Mouse (Mus musculus) heart, postnatal 0 days (tissue): Measurements from ENCODE around the gene B3gnt2. TPM values are rescaled to one million over a fixed set of nuclear protein-coding genes. Genes with fewer than 3 reads are reported as not detected.

Source experiments
- ATAC-seq: fragments of 200-750 bp; cut with Nextera tagmentation; 2 replicates; pipeline ENCODE4 v1.8.0; 2017; ENCODE audit warnings: low read depth, moderate number of reproducible peaks, moderate library complexity; ENCODE audit not compliant: insufficient read depth
- DNase-seq: peaks from one replicate; pipeline ENCODE4 v3.0.0-alpha.2; 2016; ENCODE audit warnings: low spot score
- H3K27ac ChIP-seq: fragments of 300-500 bp; sonication (generic); 2 replicates; pipeline ENCODE4 v1.5.1; 2014; ENCODE audit warnings: low read depth, mild to moderate bottlenecking
- H3K27me3 ChIP-seq: fragments of 300-500 bp; sonication (generic); 2 replicates; pipeline ENCODE4 v1.6.1; 2014; ENCODE audit warnings: low read length, mixed read lengths; ENCODE audit not compliant: control insufficient read depth, insufficient read depth
- H3K36me3 ChIP-seq: fragments of 300-500 bp; sonication (generic); replicated peaks from 2 replicates; pipeline ENCODE4 v1.6.1; 2014; ENCODE audit warnings: low read length, mixed read lengths; ENCODE audit not compliant: control insufficient read depth, insufficient read depth
- H3K4me1 ChIP-seq: fragments of 300-500 bp; sonication (generic); 2 replicates; pipeline ENCODE4 v1.6.1; 2014; ENCODE audit warnings: antibody characterized with exemption; ENCODE audit not compliant: control insufficient read depth, insufficient read depth
- H3K4me2 ChIP-seq: fragments of 300-500 bp; sonication (generic); 2 replicates; pipeline ENCODE4 v1.6.1; 2014; ENCODE audit warnings: low read depth, mild to moderate bottlenecking, low read length, moderate library complexity
- H3K4me3 ChIP-seq: fragments of 300-500 bp; sonication (generic); 2 replicates; pipeline ENCODE4 v1.5.1; 2014; ENCODE audit warnings: low read depth, low read length
- H3K9ac ChIP-seq: fragments of 300-500 bp; sonication (generic); replicated peaks from 2 replicates; pipeline ENCODE4 v1.6.1; 2014; ENCODE audit warnings: low read depth, low read length, mixed read lengths
- H3K9me3 ChIP-seq: fragments of 300-500 bp; sonication (generic); replicated peaks from 2 replicates; pipeline ENCODE4 v1.6.1; 2016; ENCODE audit warnings: low read length; ENCODE audit not compliant: control insufficient read depth
- CTCF ChIP-seq: IDR thresholded peaks from 2 replicates; pipeline ENCODE4 v1.5.1; 2016; ENCODE audit warnings: antibody characterized with exemption, control low read depth, low read depth
- EP300 ChIP-seq: IDR thresholded peaks from 2 replicates; pipeline ENCODE4 v1.6.1; 2016; ENCODE audit warnings: antibody characterized with exemption, low read depth
- WGBS: fragments of 180-500 bp; shearing (Covaris S2); extraction: QIAGEN DNeasy Blood & Tissue Kit; methylation state at CpG from one replicate; pipeline ENCODE4 v1.1.7; 2014; 5-methylcytosine and 5-hydroxymethylcytosine counted together
- polyA plus RNA-seq: library from polyadenylated mRNA; unstranded; fragments of >200 nt; fragmentation: Nextera tagmentation; extraction: Ambion mirVana; gene quantifications from 2 replicates; pipeline ENCODE4 v1.2.1, GENCODE M21; 2015
- total RNA-seq: library from RNA; depleted of rRNA; stranded (reverse); fragments of >200 nt; gene quantifications from 2 replicates; pipeline ENCODE4 v1.2.3, GENCODE M21; 2014; ENCODE audit warnings: low replicate concordance

The B3gnt2 gene
- total and polyA plus RNA-seq, 2 experiments from 2014 or later: 5.9 to 22.6 TPM

DNA sequence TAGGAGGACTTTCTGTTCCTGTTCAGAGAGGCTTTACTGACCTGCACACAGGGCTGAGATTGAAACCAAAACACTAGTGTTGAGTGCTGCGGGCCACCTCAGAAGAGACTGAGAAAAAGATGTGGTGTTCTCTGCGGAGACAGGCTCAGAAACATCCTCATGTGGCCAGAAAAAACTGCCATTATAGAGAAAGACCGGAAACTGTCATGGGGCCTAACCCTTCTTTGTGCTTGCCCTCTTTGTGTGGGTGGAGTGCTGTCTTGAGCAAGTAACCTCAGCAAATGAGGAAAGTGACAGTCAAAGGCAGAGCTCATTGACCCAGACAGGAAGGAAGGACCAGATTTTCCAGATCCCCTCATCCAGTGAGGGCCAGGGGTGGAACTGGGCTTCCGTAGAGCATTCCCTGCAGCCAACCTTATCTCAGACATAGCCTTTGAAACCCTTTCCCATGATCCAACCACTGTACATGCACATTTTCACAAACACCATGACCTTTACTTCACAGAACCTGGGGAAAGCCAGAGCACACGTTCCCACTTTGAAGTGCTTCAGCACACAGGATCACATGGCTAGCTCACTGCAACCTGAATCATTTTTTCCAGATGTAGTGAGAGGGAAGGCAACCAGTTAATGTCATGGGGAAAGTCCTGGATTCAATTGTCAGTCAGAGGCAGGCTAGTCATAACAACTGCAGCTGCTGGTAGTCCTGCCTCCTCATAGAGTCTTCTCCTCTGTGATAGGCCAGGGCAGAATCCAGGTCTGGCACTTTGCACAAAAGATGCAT, 46.6 kb downstream of the B3gnt2 start:
- ATAC-seq (no peak; the same call in 1 of the 2 replicates), DNase-seq (no peak)
- Histone ChIP-seq H3K4me2 (no peak overlapping the region), H3K36me3 (no peaks in the 10 kb centered on the region), H3K27me3 (no peaks in the 10 kb centered on the region), H3K9me3 (no peaks in the 10 kb centered on the region), H3K4me1 (peaks cover 12% of the 10 kb centered on the region), H3K4me3 (no peak overlapping the region), H3K27ac (peak overlapping the region; percentile 36; the same call in 1 of the 2 replicates), H3K9ac (no peak overlapping the region)
- no peak for TF ChIP-seq CTCF
- TF ChIP-seq EP300: no peak
- 53% methylated on average over 5 of the region's 5 CpGs for WGBS

DNA sequence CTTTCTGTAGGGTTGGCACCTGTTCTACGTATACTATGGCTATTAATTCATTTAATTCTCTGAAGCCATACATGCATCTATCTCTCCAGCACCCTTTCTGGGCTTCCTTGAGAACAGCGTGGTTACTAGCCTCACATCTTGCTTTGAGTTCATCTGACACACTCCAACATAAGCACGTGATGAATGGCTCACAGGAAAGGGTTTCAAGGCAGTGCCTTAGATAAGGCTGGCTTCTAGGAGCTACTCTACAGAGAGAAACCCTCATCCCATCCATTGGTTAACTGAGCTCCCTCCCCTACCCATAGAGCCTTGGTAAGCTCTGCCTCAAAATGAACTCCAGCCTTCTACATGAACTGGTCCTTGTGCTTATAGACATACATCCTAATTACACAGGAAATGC, 47.3 kb downstream of the B3gnt2 start:
- no peaks in the 10 kb centered on the region for H3K27me3 ChIP-seq
- H3K9ac ChIP-seq: no peak overlapping the region
- H3K27ac ChIP-seq: peak overlapping the region; percentile 36; the same call in 1 of the 2 replicates
- ATAC-seq (no peak), DNase-seq (no peak)
- TF ChIP-seq CTCF (no peak), EP300 (no peak)
- H3K36me3 ChIP-seq: no peaks in the 10 kb centered on the region
- peaks cover 12% of the 10 kb centered on the region for H3K4me1 ChIP-seq
- H3K4me2 ChIP-seq: no peak overlapping the region
- H3K4me3 ChIP-seq: no peak overlapping the region
- no peaks in the 10 kb centered on the region for H3K9me3 ChIP-seq
- WGBS: 53% methylated on average over 3 of the region's 3 CpGs

DNA sequence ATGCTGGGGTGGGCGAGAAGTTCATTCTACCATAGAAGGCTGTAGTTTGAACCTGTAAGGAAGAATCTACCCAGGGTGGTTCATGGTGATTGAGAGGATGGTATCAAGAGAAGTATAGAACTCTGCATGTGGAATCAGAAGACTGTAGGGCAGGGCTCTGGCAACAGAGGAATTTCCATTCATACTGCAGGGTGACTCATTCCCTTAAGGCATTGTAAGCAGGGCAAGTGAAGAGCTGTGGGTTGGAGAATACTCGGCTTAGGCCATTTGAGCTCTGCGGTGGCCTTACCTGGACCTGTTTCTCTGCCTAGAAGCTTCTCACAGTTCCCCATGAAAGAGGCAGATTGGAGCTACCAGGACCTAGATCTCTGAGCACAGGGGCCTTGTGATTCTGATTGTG, 49.3 kb downstream of the B3gnt2 start:
- H3K4me1 ChIP-seq: peaks cover 12% of the 10 kb centered on the region
- no peaks in the 10 kb centered on the region for H3K27me3 ChIP-seq
- WGBS: 77% methylated on average over 3 of the region's 3 CpGs
- H3K9me3 ChIP-seq: no peaks in the 10 kb centered on the region
- DNase-seq (no peak), ATAC-seq (no peak)
- H3K36me3 ChIP-seq: no peaks in the 10 kb centered on the region
- no peak overlapping the region for H3K4me2 ChIP-seq
- H3K27ac ChIP-seq: no peak overlapping the region
- TF ChIP-seq EP300 (no peak), CTCF (no peak)
- no peak overlapping the region for H3K9ac ChIP-seq
- H3K4me3 ChIP-seq: no peak overlapping the region

DNA sequence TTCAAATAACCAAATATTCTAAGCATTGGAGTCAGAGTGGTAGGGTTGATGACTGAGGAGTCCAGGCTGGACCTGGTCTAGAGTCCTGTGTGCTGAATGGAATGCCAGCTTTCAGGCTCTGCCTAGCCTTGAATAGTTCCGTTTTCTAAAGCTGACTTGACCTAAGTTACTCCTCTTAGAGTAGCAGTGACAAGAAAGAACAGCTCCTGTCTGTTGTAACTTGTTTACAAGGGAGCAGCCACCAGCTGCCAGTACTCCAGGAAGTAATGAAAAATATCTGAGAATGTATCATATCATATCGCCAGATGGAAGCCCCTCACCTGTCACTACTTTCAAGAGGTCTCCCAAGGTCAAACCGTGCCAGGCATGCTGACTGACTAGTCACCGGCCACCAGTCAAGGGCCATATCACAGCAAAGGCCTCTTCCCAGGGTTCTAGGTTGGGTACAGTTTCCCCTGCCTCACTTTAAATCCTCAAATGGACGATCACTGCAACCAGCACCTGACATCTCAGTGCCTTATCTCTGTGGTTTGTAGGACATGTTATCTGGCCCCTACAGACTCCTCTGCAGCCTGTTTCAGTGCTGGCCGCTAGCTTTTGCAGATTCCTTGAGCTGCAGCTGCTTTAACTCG, 51.2 kb downstream of the B3gnt2 start:
- TF ChIP-seq EP300 (no peak), CTCF (no peak)
- Histone ChIP-seq H3K9me3 (no peaks in the 10 kb centered on the region), H3K9ac (no peak overlapping the region), H3K36me3 (no peaks in the 10 kb centered on the region), H3K4me3 (no peak overlapping the region), H3K4me1 (peaks cover 12% of the 10 kb centered on the region), H3K27me3 (no peaks in the 10 kb centered on the region), H3K4me2 (no peak overlapping the region), H3K27ac (no peak overlapping the region)
- ATAC-seq: no peak
- WGBS: 45% methylated on average over 7 of the region's 7 CpGs
- no peak for DNase-seq

DNA sequence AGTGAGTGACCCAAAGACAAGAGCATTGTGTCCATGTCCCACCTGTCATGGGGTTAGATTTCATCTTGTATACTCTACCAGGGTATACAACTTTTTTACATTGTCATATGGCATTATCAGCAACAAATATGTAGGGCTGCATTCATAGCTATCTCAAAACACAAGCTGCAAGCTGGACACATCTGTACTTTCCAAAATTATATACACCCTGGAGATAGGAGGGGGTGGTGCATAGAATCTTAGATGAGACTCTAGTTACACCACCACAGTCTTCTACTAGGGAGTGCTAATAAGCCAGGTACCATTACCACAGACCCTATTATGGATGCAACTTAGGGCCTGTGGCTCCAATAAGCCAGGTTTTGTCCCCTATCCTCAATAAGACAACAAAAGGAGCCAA, 52.7 kb downstream of the B3gnt2 start:
- H3K36me3 ChIP-seq: no peaks in the 10 kb centered on the region
- H3K9ac ChIP-seq: no peak overlapping the region
- no peaks in the 10 kb centered on the region for H3K9me3 ChIP-seq
- no peak overlapping the region for H3K4me3 ChIP-seq
- H3K27ac ChIP-seq: no peak overlapping the region
- no peaks in the 10 kb centered on the region; the same call in 1 of the 2 replicates for H3K4me1 ChIP-seq
- TF ChIP-seq EP300: no peak
- TF ChIP-seq CTCF: no peak
- ATAC-seq (no peak), DNase-seq (no peak)
- H3K27me3 ChIP-seq: no peaks in the 10 kb centered on the region
- H3K4me2 ChIP-seq: no peak overlapping the region

DNA sequence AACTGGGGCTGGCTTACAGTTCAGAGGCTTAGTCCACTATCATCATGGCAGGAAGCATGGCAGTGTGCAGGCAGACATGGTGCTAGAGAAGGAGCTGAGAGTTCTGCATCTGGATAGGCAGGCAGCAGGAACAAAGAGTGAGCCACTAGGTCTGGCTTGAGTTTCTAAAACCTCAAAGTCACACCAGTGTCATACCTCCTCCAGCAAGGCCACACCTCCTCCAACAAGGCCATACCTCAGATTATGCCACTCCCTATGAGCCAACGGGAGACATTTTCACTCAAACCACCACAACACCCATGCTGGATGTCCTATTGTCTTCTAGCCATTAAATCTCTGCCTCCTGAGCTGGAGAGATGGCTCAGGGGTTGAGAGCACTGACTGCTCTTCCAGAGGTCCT, 55.6 kb downstream of the B3gnt2 start:
- TF ChIP-seq EP300 (no peak), CTCF (no peak)
- WGBS: 85% methylated on average over 1 of the region's 1 CpGs

More for the DNA sequence above, 55.6 kb downstream of the B3gnt2 start:
- ATAC-seq (no peak), DNase-seq (no peak)
- H3K4me1 ChIP-seq: peaks cover 3% of the 10 kb centered on the region; the same call in 1 of the 2 replicates
- H3K27me3 ChIP-seq: no peaks in the 10 kb centered on the region
- no peak overlapping the region for H3K4me3 ChIP-seq
- H3K27ac ChIP-seq: no peak overlapping the region
- H3K9me3 ChIP-seq: no peaks in the 10 kb centered on the region
- H3K4me2 ChIP-seq: no peak overlapping the region
- no peak overlapping the region for H3K9ac ChIP-seq
- H3K36me3 ChIP-seq: no peaks in the 10 kb centered on the region
